Mouse (Mus musculus) gonadal fat pad, adult 2 months (tissue): ENCODE measurements around the gene Tnnc1. TPM values are rescaled to one million over a fixed set of nuclear protein-coding genes. Genes with fewer than 3 reads are reported as not detected.

Experiments
- DNase-seq: peaks from one replicate; pipeline ENCODE4 v3.0.0-alpha.2; 2012; ENCODE audit warnings: low read depth
- polyA plus RNA-seq: library from polyadenylated mRNA; depleted of rRNA; stranded (reverse); fragments of >200 nt; gene quantifications from 2 replicates; pipeline ENCODE4 v1.2.3, GENCODE M21; 2012

Tnnc1 gene
- polyA plus RNA-seq, 1 experiment, result 1.0 TPM

DNA sequence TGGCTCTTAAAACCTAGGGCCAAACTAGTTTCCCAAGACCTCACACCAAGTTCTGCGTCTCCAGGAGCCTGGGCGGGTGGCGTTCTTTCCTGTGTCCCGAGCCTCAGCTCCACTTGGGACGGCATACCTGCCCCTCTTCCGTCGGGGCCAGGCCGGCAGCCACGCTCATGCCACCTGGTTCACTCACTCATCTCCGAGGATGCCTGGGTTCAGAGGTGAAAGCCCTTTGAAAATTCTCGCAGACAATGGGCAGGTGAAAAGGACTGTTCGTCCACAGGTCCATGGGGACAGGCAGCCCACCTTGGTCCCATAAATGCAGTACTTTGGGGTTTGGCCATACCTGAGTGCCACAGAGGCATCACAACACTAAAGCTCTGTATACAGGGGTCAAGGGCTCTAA, 23.9 kb upstream of the Tnnc1 start:
- DNase-seq, result no peak

GRCm38 (mm10) chr14:31186656-31187055, 21.5 kb upstream of the Tnnc1 start:
- no peak for DNase-seq

DNA sequence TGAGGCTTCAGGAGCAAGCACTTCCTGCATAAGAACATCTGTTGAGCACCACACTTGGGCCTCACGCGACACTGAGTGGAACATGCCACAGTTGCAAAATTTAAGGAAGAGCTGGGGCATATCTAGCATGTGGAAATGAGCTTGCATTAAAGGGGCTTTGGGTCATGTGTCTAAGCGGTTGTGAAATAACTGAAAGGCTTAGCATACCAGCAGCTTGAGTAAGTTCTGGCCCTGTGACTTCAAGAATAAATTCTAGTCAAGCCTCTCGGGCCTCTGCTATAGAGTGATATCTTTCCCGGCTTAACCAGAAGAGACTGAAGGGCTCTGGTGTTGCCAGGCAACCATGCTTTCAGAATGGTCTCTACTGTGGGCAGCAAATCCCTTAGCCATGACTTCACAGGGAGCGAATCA, 19.3 kb upstream of the Tnnc1 start:
- no peak for DNase-seq

DNA sequence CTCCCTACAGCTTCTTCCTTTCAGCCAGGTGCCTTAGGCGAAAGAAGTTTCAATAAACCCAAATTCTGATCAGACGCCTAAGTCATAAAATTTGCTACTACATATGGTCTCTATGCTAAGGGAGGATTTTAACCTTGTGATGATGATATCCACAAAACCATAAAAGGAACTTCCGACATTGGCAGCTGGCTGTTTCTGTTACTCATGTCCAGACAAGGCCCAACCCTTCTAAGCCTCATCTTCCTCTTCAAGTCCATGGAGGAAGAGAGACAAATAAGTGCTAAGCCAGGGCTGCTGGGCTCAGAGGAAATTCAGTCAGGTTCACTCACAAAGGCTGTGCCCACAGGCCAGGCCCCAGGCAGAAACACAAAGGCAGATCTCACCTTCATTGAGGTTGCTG, 18.8 kb upstream of the Tnnc1 start:
- DNase-seq, result no peak

DNA sequence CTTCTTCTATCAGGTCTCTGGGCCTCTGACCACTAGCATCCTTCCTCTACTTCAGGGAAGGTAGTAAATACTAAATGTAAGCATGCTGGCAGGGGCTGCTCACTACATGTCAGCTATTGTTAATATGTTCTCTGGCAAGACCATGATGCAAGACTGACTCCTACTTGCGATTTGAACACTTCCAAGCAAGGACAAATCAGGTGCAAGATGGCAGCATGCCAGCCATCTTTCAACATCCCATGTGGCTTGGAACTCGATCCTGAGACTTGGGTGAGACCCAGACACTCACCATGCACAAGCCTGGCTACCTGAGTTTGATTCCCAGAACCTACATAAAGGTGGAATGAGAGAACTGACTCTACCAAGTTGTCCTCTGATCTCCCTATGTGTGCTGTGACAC, 16.2 kb upstream of the Tnnc1 start:
- DNase-seq, result peak; percentile 80

- DNase-seq, result no peak
Observed at GRCm38 (mm10) chr14:31193791-31194190, 14.3 kb upstream of the Tnnc1 start.

DNA sequence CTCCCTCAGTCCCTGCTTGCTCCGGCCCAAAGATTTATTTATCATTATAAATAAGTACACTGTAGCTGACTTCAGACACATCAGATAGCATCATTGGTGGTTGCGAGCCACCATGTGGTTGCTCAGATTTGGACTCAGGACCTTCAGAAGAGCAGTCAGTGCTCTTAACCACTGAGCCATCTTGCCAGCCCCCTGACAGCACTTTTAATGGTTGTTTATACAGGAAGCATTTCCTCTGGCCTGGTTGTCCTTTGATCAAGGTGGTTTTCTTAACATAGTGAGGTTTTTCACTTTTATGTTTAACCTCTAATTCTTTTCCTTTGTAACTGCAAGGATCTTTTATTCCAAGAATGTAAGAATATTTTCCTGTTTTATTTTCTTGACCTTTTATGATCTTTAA, 13.7 kb upstream of the Tnnc1 start:
- DNase-seq, result no peak

GRCm38 (mm10) chr14:31194891-31195513, 13.1 kb upstream of the Tnnc1 start:
- DNase-seq, result peak; percentile 70

DNA sequence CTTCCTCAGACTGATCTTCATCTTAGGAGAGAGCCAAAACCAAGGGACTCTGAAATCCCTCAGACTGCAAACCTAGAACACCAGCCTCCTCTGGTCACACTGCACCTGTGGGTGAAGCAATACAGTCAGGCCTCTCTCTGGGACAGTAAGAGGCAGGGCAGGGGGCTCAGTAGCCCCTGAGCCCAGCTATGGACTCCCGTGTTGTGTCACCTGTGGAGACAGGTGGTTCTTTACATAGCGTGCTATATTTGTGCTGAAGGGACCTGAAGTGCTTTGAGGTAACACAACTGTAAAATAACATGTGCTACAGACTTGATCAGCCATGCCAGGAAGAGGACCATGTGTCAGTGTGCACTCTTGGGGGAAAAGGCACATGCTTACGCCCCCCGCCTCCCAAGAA, 12.6 kb upstream of the Tnnc1 start:
- DNase-seq, result no peak

- DNase-seq, result no peak
Observed at GRCm38 (mm10) chr14:31195968-31196367, 12.1 kb upstream of the Tnnc1 start.

- DNase-seq, result no peak
Observed at GRCm38 (mm10) chr14:31197547-31198516, 10.3 kb upstream of the Tnnc1 start.

- DNase-seq, result no peak
Observed at GRCm38 (mm10) chr14:31199599-31199998, 8.5 kb upstream of the Tnnc1 start.

DNA sequence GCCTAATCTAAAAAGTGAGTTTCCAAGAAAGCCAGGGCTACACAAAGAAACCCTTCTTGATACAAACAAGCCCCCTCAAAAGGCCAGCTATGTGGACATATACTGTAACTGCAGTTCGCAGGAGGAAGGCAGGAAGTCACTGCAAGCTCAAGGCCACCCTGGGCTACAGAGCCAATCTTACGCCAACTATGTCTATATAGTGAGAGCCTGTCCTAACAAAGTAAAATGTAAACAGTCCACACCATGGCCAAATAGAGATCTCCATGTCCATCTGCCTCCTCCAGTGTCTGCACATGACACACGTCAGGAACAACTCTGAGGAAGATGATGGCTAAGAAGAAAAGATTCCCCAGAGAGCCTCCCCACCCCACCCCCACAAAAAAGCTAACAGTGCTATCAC, 8.1 kb upstream of the Tnnc1 start:
- no peak for DNase-seq

- no peak for DNase-seq
Observed at GRCm38 (mm10) chr14:31204844-31205243, 3.3 kb upstream of the Tnnc1 start.

- no peak for DNase-seq
Observed at GRCm38 (mm10) chr14:31205244-31205561, 2.9 kb upstream of the Tnnc1 start.

DNA sequence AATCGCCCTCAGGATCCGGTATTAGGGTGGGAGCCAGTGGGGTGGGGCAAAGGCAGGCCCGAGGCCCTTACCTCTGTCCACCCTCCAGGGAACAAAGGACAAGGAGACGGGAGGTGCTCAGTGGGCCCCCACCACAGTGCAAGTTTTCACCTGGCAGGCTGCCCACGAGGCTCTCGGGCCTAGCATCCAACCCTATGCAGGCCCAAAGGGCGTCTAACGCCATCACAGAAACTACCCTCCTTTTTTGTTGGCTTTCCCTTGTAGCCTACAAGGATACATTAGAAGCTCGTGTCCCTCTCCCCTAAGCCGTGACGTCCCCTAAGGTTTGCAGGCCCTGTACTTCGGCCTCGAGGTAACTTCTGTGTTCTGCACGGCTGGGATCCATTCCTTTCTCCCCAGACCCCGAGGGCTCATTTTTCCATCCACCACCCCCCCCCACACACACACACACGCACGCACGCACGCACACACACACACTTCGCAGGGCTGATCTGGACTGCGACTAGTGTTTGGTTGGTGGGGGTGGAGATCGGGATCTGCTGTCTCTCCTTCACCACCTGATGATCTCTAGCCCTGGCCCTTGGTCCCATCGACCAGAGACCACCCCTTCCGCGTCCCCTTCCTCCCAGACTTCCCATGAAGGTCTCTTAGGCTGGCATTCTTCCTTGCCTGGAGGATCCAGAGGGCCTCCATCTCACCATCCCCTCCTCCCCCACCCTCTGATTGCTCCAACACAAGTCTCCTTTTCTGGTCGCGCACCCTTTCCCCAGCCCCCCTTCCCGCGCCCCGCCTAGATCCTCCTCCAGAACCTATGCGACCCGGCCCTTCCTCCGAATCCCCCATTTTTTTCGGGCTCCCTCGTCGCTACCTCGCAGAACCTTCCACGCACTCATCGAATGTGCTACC, 2.3 kb upstream of the Tnnc1 start:
- no peak for DNase-seq

DNA sequence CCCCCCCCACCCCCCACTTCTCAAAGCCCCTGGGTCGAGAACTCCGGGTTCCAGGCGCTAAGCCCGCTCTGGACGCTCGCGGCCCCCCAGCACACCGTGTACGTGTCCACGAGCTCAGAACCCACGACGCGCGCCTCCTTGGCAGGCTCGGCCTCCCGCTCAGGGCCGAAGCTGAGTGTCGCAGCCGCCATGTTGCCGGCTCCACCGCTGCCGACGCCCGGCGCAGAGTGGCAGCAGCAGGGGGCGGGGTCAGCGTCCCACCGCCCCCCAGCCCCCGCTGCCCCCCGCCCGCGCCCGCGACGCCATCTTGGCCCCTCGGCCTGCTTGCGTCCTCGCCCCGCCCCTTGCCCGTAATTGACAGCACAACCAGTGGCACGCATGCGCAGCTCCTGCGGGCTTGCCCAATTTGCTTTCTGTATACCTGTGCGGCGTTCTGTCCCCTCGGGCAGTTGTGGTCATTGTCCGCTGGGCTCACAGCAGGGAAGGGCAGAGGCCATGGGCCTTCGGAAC, 1.6 kb upstream of the Tnnc1 start:
- DNase-seq, result no peak

GRCm38 (mm10) chr14:31207070-31207830, 862 bp upstream of the Tnnc1 start:
- no peak for DNase-seq

DNA sequence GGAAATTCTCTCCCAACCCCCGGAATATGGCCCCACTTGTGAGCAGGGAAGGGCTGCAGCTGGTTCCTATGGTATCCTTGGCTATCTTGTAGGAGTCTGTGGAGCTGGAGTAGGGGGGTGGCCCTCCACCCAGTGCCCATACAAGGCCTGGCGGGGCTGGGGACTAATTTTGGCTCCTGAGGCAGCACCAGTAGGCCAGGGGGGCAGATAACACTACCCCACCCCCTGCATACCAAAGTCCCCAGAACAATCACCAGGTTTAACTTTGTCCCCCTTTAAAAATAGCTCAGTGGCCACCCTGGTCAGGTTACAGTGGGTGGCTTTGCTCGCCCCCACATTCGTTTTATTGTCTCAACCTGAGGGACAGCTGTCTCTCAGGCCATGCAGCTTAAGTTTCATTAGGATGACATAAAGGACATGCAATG, 1.0 kb downstream of the Tnnc1 start:
- DNase-seq, result no peak

GRCm38 (mm10) chr14:31211854-31212253, 3.7 kb downstream of the Tnnc1 start:
- DNase-seq, result no peak

GRCm38 (mm10) chr14:31212499-31212898, 4.4 kb downstream of the Tnnc1 start:
- no peak for DNase-seq
